Mouse (Mus musculus) neural tube, embryonic 12.5 days (tissue): Measurements from ENCODE around the gene Slc39a11. TPM values are rescaled to one million over a fixed set of nuclear protein-coding genes. Genes with fewer than 3 reads are reported as not detected.
A peak's percentile ranks its signal among the peaks of the same experiment; 100 is the strongest.

Experiments
- ATAC-seq: fragments of 200-750 bp; cut with Nextera tagmentation; 2 replicates; pipeline ENCODE4 v1.8.0; 2017; ENCODE audit warnings: low read depth, mild to moderate bottlenecking, moderate TSS enrichment, moderate library complexity; ENCODE audit not compliant: low FRiP score
- H3K27ac ChIP-seq: fragments of 300-500 bp; sonication (generic); 2 replicates; pipeline ENCODE4 v1.5.1; 2016
- H3K27me3 ChIP-seq: fragments of 300-500 bp; sonication (generic); replicated peaks from 2 replicates; pipeline ENCODE4 v1.6.1; 2016; ENCODE audit warnings: mild to moderate bottlenecking
- H3K36me3 ChIP-seq: fragments of 300-500 bp; sonication (generic); 2 replicates; pipeline ENCODE4 v1.6.1; 2016; ENCODE audit warnings: mild to moderate bottlenecking
- H3K4me1 ChIP-seq: fragments of 300-500 bp; sonication (generic); 2 replicates; pipeline ENCODE4 v1.6.1; 2016
- H3K4me2 ChIP-seq: fragments of 300-500 bp; sonication (generic); replicated peaks from 2 replicates; pipeline ENCODE4 v1.6.1; 2016; ENCODE audit warnings: mild to moderate bottlenecking
- H3K4me3 ChIP-seq: fragments of 300-500 bp; sonication (generic); 2 replicates; pipeline ENCODE4 v1.5.1; 2016
- H3K9ac ChIP-seq: fragments of 300-500 bp; sonication (generic); 2 replicates; pipeline ENCODE4 v1.6.1; 2016; ENCODE audit warnings: mild to moderate bottlenecking
- H3K9me3 ChIP-seq: fragments of 300-500 bp; sonication (generic); 2 replicates; pipeline ENCODE4 v1.6.1; 2016; ENCODE audit warnings: mild to moderate bottlenecking
- WGBS: fragments of 180-500 bp; shearing (Covaris S2); methylation state at CpG from one replicate; pipeline ENCODE4 v1.1.7; 2016; 5-methylcytosine and 5-hydroxymethylcytosine counted together
- polyA plus RNA-seq: library from polyadenylated mRNA; unstranded; fragments of >200 nt; fragmentation: Nextera tagmentation; extraction: Ambion mirVana; gene quantifications from 2 replicates; pipeline ENCODE4 v1.2.1, GENCODE M21; 2016

The Slc39a11 gene
- polyA plus RNA-seq, 1 experiment from 2014 or later = 26.1 TPM

- Histone ChIP-seq H3K4me1 (no peaks in the 10 kb centered on the region), H3K4me2 (no peak overlapping the region), H3K9ac (no peak overlapping the region), H3K9me3 (no peaks in the 10 kb centered on the region), H3K4me3 (no peak overlapping the region), H3K27ac (no peak overlapping the region), H3K36me3 (peaks cover 16% of the 10 kb centered on the region), H3K27me3 (no peaks in the 10 kb centered on the region)
- no peak for ATAC-seq
- 55% methylated on average over 4 of the region's 4 CpGs for WGBS
Measured at GRCm38 (mm10) chr11:113627785-113628184, 22.1 kb downstream of the Slc39a11 start.

DNA sequence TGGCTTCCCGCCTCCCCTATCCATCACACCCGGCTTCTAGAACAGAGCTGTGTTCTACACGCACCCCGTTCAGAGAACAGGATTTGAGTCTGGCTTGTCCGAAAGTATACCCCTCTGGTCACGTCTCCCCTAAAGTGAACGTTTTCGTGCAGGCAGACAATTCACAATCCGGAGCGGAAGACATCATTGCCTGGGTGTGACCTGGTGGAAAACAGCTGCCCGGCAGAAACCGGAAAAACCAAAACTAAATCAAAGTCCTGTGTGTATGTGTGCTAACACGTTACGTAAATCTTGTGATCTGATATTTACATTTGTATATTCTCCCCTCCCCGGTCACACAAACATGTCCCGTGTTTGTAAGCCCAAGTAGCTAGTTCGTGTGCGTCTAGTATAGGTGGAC is 24.4 kb downstream of the Slc39a11 start:
- Histone ChIP-seq H3K4me3 (no peak overlapping the region), H3K27ac (no peak overlapping the region), H3K9me3 (no peaks in the 10 kb centered on the region), H3K36me3 (peaks cover 16% of the 10 kb centered on the region), H3K4me2 (no peak overlapping the region), H3K27me3 (peaks cover 8% of the 10 kb centered on the region), H3K9ac (no peak overlapping the region), H3K4me1 (peaks cover 11% of the 10 kb centered on the region; the same call in 1 of the 2 replicates)
- 95% methylated on average over 18 of the region's 18 CpGs for WGBS
- no peak for ATAC-seq

GRCm38 (mm10) chr11:113622028-113622427 is 27.9 kb downstream of the Slc39a11 start:
- 90% methylated on average over 4 of the region's 4 CpGs for WGBS
- no peak for ATAC-seq
- Histone ChIP-seq H3K9me3 (no peaks in the 10 kb centered on the region), H3K4me1 (peaks cover 41% of the 10 kb centered on the region), H3K27me3 (peaks cover 33% of the 10 kb centered on the region), H3K36me3 (peaks cover 16% of the 10 kb centered on the region), H3K4me3 (no peak overlapping the region), H3K9ac (no peak overlapping the region), H3K4me2 (no peak overlapping the region), H3K27ac (no peak overlapping the region)

- H3K36me3 ChIP-seq = peaks cover 16% of the 10 kb centered on the region
- peak overlapping the region; percentile 48; the same call in 1 of the 2 replicates for H3K4me3 ChIP-seq
- H3K4me2 ChIP-seq = peak overlapping the region; percentile 94
- H3K9me3 ChIP-seq = no peaks in the 10 kb centered on the region
- 60% methylated on average over 2 of the region's 2 CpGs for WGBS
- H3K27me3 ChIP-seq = peaks cover 33% of the 10 kb centered on the region
- ATAC-seq = no peak
- peaks cover 41% of the 10 kb centered on the region for H3K4me1 ChIP-seq
- H3K9ac ChIP-seq = peak overlapping the region; percentile 69; the same call in 1 of the 2 replicates
- H3K27ac ChIP-seq = no peak overlapping the region
Measured at GRCm38 (mm10) chr11:113621001-113621400, 28.9 kb downstream of the Slc39a11 start.

- peak overlapping the region; percentile 48 for H3K4me3 ChIP-seq
- H3K4me2 ChIP-seq = peak overlapping the region; percentile 94
- H3K36me3 ChIP-seq = peaks cover 6% of the 10 kb centered on the region
- H3K4me1 ChIP-seq = peaks cover 41% of the 10 kb centered on the region
- 2% methylated on average over 31 of the region's 31 CpGs for WGBS
- no peaks in the 10 kb centered on the region for H3K9me3 ChIP-seq
- no peak overlapping the region for H3K27ac ChIP-seq
- peak; percentile 24; the same call in 1 of the 2 replicates for ATAC-seq
- H3K9ac ChIP-seq = peak overlapping the region; percentile 69
- peaks cover 33% of the 10 kb centered on the region for H3K27me3 ChIP-seq
Measured at GRCm38 (mm10) chr11:113619420-113620080, 30.3 kb downstream of the Slc39a11 start.

- no peaks in the 10 kb centered on the region for H3K9me3 ChIP-seq
- peaks cover 33% of the 10 kb centered on the region for H3K27me3 ChIP-seq
- no peak within 1 kb of the TSS; the same call in 1 of the 2 replicates for H3K27ac ChIP-seq
- H3K9ac ChIP-seq = peak within 1 kb of the TSS; percentile 69
- peak; percentile 76 for ATAC-seq
- peak within 1 kb of the TSS; percentile 48 for H3K4me3 ChIP-seq
- no peaks in the 10 kb centered on the region for H3K36me3 ChIP-seq
- WGBS = 1% methylated on average over 54 of the region's 54 CpGs
- peaks cover 41% of the 10 kb centered on the region for H3K4me1 ChIP-seq
- peak within 1 kb of the TSS; percentile 94 for H3K4me2 ChIP-seq
Measured at GRCm38 (mm10) chr11:113618672-113619419, 31.0 kb downstream of the Slc39a11 start, which contains the start of gene Sstr2. Gene Sstr2 (plus strand): TSS chr11:113619342.

DNA sequence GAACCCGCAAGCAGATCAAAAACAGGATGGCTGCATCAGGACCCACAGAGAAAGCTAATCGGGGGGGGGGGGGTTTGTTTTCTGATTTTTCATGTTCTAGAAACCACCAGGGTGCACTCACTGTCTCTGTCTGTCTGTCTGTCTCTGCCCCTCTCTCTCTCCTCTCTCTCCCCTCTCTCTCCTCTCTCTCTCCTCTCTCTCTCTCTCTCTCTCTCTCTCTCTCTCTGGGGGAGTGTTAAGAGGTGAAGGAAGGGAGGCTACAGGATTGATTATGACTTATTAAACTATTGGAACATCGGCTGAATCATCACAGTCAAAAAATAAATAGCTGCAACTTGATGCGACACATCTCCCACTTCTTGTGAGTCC is 31.6 kb downstream of the Slc39a11 start:
- Histone ChIP-seq H3K27ac (no peak overlapping the region), H3K4me2 (peak overlapping the region; percentile 94), H3K27me3 (peaks cover 33% of the 10 kb centered on the region), H3K9ac (peak overlapping the region; percentile 69; the same call in 1 of the 2 replicates), H3K4me3 (peak overlapping the region; percentile 48; the same call in 1 of the 2 replicates), H3K4me1 (peaks cover 41% of the 10 kb centered on the region), H3K36me3 (no peaks in the 10 kb centered on the region), H3K9me3 (no peaks in the 10 kb centered on the region)
- ATAC-seq = no peak
- WGBS = 22% methylated on average over 4 of the region's 4 CpGs

DNA sequence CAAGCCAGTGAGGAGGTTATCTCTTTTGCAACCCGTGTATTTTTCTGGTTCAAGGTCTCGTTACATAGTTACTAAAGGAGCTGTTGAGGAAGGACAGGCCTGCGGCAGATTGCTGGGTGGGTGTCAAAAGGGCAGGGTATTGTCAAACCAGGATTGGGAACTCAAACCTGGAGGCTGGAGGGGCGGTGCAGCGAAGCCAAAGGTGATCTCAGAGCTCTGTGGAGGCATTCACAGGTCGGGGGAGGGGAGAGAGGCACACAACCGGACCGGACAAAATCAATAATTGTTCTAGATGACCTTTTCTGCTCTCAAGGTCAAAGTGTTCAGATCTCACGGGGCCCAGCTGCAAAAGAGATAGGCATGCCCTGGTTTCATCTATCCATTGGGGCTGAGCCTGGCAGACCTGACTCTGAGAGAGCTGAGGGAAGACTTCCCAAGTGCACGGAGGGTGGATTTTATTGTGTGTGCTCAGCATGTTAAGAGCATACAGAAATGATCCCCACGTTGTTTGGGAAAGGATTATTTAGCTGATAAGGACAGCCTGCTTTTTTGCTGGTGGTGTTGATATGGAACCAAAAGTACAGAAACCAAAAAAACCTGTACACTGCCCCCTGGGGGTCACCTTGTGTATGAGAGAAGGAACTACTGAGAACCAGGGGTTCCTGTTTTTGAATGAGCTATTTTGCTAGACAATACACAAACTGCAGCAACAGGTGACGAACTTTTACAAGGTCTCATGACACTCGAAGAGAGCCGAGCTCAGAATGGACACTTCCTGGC is 32.6 kb downstream of the Slc39a11 start:
- H3K27me3 ChIP-seq = peaks cover 33% of the 10 kb centered on the region
- H3K4me1 ChIP-seq = peaks cover 42% of the 10 kb centered on the region
- ATAC-seq = no peak
- no peak overlapping the region for H3K9ac ChIP-seq
- H3K4me2 ChIP-seq = peak overlapping the region; percentile 94; the same call in 1 of the 2 replicates
- no peaks in the 10 kb centered on the region for H3K9me3 ChIP-seq
- no peaks in the 10 kb centered on the region for H3K36me3 ChIP-seq
- H3K4me3 ChIP-seq = no peak overlapping the region
- WGBS = 44% methylated on average over 14 of the region's 14 CpGs
- no peak overlapping the region for H3K27ac ChIP-seq

- WGBS = 87% methylated on average over 6 of the region's 6 CpGs
Measured at GRCm38 (mm10) chr11:113614476-113614875, 35.4 kb downstream of the Slc39a11 start.

GRCm38 (mm10) chr11:113611664-113612611 is 37.9 kb downstream of the Slc39a11 start:
- Histone ChIP-seq H3K9ac (0 out of 2 replicates have a peak overlapping the region, but pooled peaks have one; percentile 26), H3K4me2 (peak overlapping the region; percentile 41), H3K4me3 (no peak overlapping the region), H3K27ac (peak overlapping the region; percentile 68), H3K36me3 (no peaks in the 10 kb centered on the region), H3K9me3 (0 out of 2 replicates have a peak, but pooled peaks cover under 1% of the 10 kb centered on the region), H3K4me1 (peaks cover 10% of the 10 kb centered on the region), H3K27me3 (no peaks in the 10 kb centered on the region)
- peak; percentile 89 for ATAC-seq
- 9% methylated on average over 24 of the region's 24 CpGs for WGBS

More at GRCm38 (mm10) chr11:113614476-113614875, 35.4 kb downstream of the Slc39a11 start:
- no peak overlapping the region for H3K4me3 ChIP-seq
- H3K27ac ChIP-seq = no peak overlapping the region
- no peaks in the 10 kb centered on the region for H3K36me3 ChIP-seq
- no peak for ATAC-seq
- peaks cover 31% of the 10 kb centered on the region for H3K4me1 ChIP-seq
- H3K9ac ChIP-seq = no peak overlapping the region
- no peaks in the 10 kb centered on the region for H3K9me3 ChIP-seq
- no peak overlapping the region for H3K4me2 ChIP-seq
- H3K27me3 ChIP-seq = peaks cover 18% of the 10 kb centered on the region

GRCm38 (mm10) chr11:113611112-113611646 is 38.7 kb downstream of the Slc39a11 start:
- no peak overlapping the region for H3K4me3 ChIP-seq
- H3K9ac ChIP-seq = no peak overlapping the region
- 89% methylated on average over 10 of the region's 10 CpGs for WGBS
- no peak for ATAC-seq
- H3K27ac ChIP-seq = peak overlapping the region; percentile 68; the same call in 1 of the 2 replicates
- H3K4me1 ChIP-seq = peaks cover 10% of the 10 kb centered on the region
- no peaks in the 10 kb centered on the region for H3K36me3 ChIP-seq
- H3K27me3 ChIP-seq = no peaks in the 10 kb centered on the region
- peaks cover 5% of the 10 kb centered on the region; the same call in 1 of the 2 replicates for H3K9me3 ChIP-seq
- H3K4me2 ChIP-seq = peak overlapping the region; percentile 41; the same call in 1 of the 2 replicates
